Mouse (Mus musculus): ENCODE measurements around the gene Rad23a. TPM values are rescaled to one million over a fixed set of nuclear protein-coding genes. Genes with fewer than 3 reads are reported as not detected.

The Rad23a gene
- total RNA-seq (2012; rRNA removed): 76.7 and 76.8 TPM in 2 replicates

GRCm38 (mm10) chr8:84840248-84840999 is at the start of gene Rad23a:
Gene Rad23a, minus strand, starts transcription at chr8:84840665.
- Histone ChIP-seq H3K27ac (ENCODE audit: insufficient read depth, low read depth, low read length, poor library complexity, severe bottlenecking) (peak within 1 kb of the TSS; percentile 86), H3K4me3 (ENCODE audit: insufficient read depth in 1 of 2, low read depth in 1 of 2, low read length in 2 of 2, poor library complexity in 1 of 2, severe bottlenecking in 1 of 2) (peak within 1 kb of the TSS; percentile 70 to 97), H3K9me3 (ENCODE audit: control insufficient read depth, insufficient read depth, low read depth, low read length) (no peaks in the 10 kb centered on the region), H3K4me1 (ENCODE audit: control insufficient read depth in 2 of 2, insufficient read depth in 2 of 2, low read length in 2 of 2, poor library complexity in 1 of 2) (peaks cover 0 to 19% of the 10 kb centered on the region in 2 experiments; a peak in 3 of 4 replicates), H3K9ac (ENCODE audit: insufficient read depth, low read depth, low read length, poor library complexity, severe bottlenecking) (peak within 1 kb of the TSS; percentile 95), H3K36me3 (ENCODE audit: control insufficient read depth, insufficient read depth, low read length, poor library complexity, severe bottlenecking) (peaks cover 58% of the 10 kb centered on the region)
- in situ Hi-C loops (cut with MboI; ENCODE audit: low sequenced_read_pairs in 2 of 2, unreplicated experiment in 2 of 2): no loop called here
- TF ChIP-seq HCFC1 (IDR thresholded peaks at IDR 0.05; ENCODE audit: borderline replicate concordance, insufficient read depth, low read length) (peak; percentile 84), CHD2 (IDR thresholded peaks at IDR 0.05; ENCODE audit: low read depth, low read length) (peak; percentile 64), ZNF384 (IDR thresholded peaks at IDR 0.05; ENCODE audit: low read depth, low read length) (no peak), ZC3H11A (IDR thresholded peaks at IDR 0.05; ENCODE audit: borderline replicate concordance, low read depth, low read length) (no peak), MAFK (IDR thresholded peaks at IDR 0.05; ENCODE audit: insufficient read depth, low read depth, low read length) (no peak)
- DNase-seq (ENCODE audit: low read depth, low spot score): peak; percentile 92

- TF ChIP-seq HCFC1 (IDR thresholded peaks at IDR 0.05; ENCODE audit: borderline replicate concordance, insufficient read depth, low read length): no peak
- in situ Hi-C loops (cut with MboI; ENCODE audit: low sequenced_read_pairs in 2 of 2, unreplicated experiment in 2 of 2): no loop called here
- Histone ChIP-seq H3K9ac (ENCODE audit: insufficient read depth, low read depth, low read length, poor library complexity, severe bottlenecking) (no peak overlapping the region), H3K27ac (ENCODE audit: insufficient read depth, low read depth, low read length, poor library complexity, severe bottlenecking) (no peak overlapping the region), H3K9me3 (ENCODE audit: control insufficient read depth, insufficient read depth, low read depth, low read length) (no peaks in the 10 kb centered on the region), H3K4me1 (ENCODE audit: control insufficient read depth in 2 of 2, insufficient read depth in 2 of 2, low read length in 2 of 2, poor library complexity in 1 of 2) (no peaks in the 10 kb centered on the region; a peak in 1 of 4 replicates), H3K36me3 (ENCODE audit: control insufficient read depth, insufficient read depth, low read length, poor library complexity, severe bottlenecking) (peaks cover 34% of the 10 kb centered on the region), H3K4me3 (ENCODE audit: insufficient read depth in 1 of 2, low read depth in 1 of 2, low read length in 2 of 2, poor library complexity in 1 of 2, severe bottlenecking in 1 of 2) (no peak overlapping the region)
- no peak for DNase-seq (ENCODE audit: low read depth, low spot score)
Observed at GRCm38 (mm10) chr8:84889141-84889540, 48.7 kb upstream of the Rad23a start.

- no peaks in the 10 kb centered on the region; a peak in 1 of 4 replicates for H3K4me1 ChIP-seq (ENCODE audit: control insufficient read depth in 2 of 2, insufficient read depth in 2 of 2, low read length in 2 of 2, poor library complexity in 1 of 2)
- H3K27ac ChIP-seq (ENCODE audit: insufficient read depth, low read depth, low read length, poor library complexity, severe bottlenecking): no peak overlapping the region
- no peak overlapping the region for H3K4me3 ChIP-seq (ENCODE audit: insufficient read depth in 1 of 2, low read depth in 1 of 2, low read length in 2 of 2, poor library complexity in 1 of 2, severe bottlenecking in 1 of 2)
- no peaks in the 10 kb centered on the region for H3K9me3 ChIP-seq (ENCODE audit: control insufficient read depth, insufficient read depth, low read depth, low read length)
- in situ Hi-C loops (cut with MboI; ENCODE audit: low sequenced_read_pairs in 2 of 2, unreplicated experiment in 2 of 2): no loop called here
- DNase-seq (ENCODE audit: low read depth, low spot score): no peak
- no peak overlapping the region for H3K9ac ChIP-seq (ENCODE audit: insufficient read depth, low read depth, low read length, poor library complexity, severe bottlenecking)
- TF ChIP-seq HCFC1 (IDR thresholded peaks at IDR 0.05; ENCODE audit: borderline replicate concordance, insufficient read depth, low read length): no peak
- no peak for TF ChIP-seq CHD2 (IDR thresholded peaks at IDR 0.05; ENCODE audit: low read depth, low read length)
- TF ChIP-seq ZC3H11A (IDR thresholded peaks at IDR 0.05; ENCODE audit: borderline replicate concordance, low read depth, low read length): no peak
- TF ChIP-seq MAFK (IDR thresholded peaks at IDR 0.05; ENCODE audit: insufficient read depth, low read depth, low read length): no peak
- TF ChIP-seq ZNF384 (IDR thresholded peaks at IDR 0.05; ENCODE audit: low read depth, low read length): no peak
- H3K36me3 ChIP-seq (ENCODE audit: control insufficient read depth, insufficient read depth, low read length, poor library complexity, severe bottlenecking): peaks cover 34% of the 10 kb centered on the region
Observed at GRCm38 (mm10) chr8:84888280-84888679, 47.8 kb upstream of the Rad23a start.

GRCm38 (mm10) chr8:84884728-84885127 is 44.3 kb upstream of the Rad23a start:
- H3K36me3 ChIP-seq (ENCODE audit: control insufficient read depth, insufficient read depth, low read length, poor library complexity, severe bottlenecking): peaks cover 27% of the 10 kb centered on the region
- no peak overlapping the region for H3K4me3 ChIP-seq (ENCODE audit: insufficient read depth in 1 of 2, low read depth in 1 of 2, low read length in 2 of 2, poor library complexity in 1 of 2, severe bottlenecking in 1 of 2)
- no peak overlapping the region for H3K9ac ChIP-seq (ENCODE audit: insufficient read depth, low read depth, low read length, poor library complexity, severe bottlenecking)
- in situ Hi-C loops (cut with MboI; ENCODE audit: low sequenced_read_pairs in 2 of 2, unreplicated experiment in 2 of 2): no loop called here
- no peaks in the 10 kb centered on the region for H3K9me3 ChIP-seq (ENCODE audit: control insufficient read depth, insufficient read depth, low read depth, low read length)
- no peak for TF ChIP-seq CHD2 (IDR thresholded peaks at IDR 0.05; ENCODE audit: low read depth, low read length)
- no peak for TF ChIP-seq ZC3H11A (IDR thresholded peaks at IDR 0.05; ENCODE audit: borderline replicate concordance, low read depth, low read length)
- no peak for TF ChIP-seq ZNF384 (IDR thresholded peaks at IDR 0.05; ENCODE audit: low read depth, low read length)
- no peak for TF ChIP-seq HCFC1 (IDR thresholded peaks at IDR 0.05; ENCODE audit: borderline replicate concordance, insufficient read depth, low read length)
- TF ChIP-seq MAFK (IDR thresholded peaks at IDR 0.05; ENCODE audit: insufficient read depth, low read depth, low read length): no peak
- H3K4me1 ChIP-seq (ENCODE audit: control insufficient read depth in 2 of 2, insufficient read depth in 2 of 2, low read length in 2 of 2, poor library complexity in 1 of 2): no peaks in the 10 kb centered on the region
- DNase-seq (ENCODE audit: low read depth, low spot score): no peak
- no peak overlapping the region for H3K27ac ChIP-seq (ENCODE audit: insufficient read depth, low read depth, low read length, poor library complexity, severe bottlenecking)

Data from ES-E14 (cell line).